Mouse (Mus musculus): ENCODE results near the gene Cacna1h. TPM values are rescaled to one million over a fixed set of nuclear protein-coding genes. Genes with fewer than 3 reads are reported as not detected.

Gene Cacna1h
- total and polyA plus RNA-seq, 3 experiments = 77.1 to 163 (median 96.1) TPM

DNA sequence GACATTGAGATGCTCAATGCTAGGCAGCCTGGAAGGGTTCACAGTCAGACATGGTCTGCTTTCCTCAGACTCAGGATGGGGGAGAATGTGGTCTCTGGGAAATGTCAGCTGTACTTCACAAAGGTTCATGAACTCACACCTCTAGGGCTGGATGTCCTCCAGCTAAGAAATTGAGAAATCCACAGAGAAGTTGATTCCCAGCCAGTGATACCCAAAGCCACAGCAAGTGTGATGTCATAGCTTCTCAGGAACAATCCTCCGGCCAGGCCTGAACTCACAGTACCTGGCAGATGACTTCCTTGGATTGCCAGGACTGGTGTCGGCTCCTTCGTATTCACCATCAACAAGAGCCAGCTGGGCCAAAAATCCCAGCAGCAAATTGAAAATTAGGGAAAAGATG, 12.3 kb upstream of the Cacna1h start:
- no peak for DNase-seq

DNA sequence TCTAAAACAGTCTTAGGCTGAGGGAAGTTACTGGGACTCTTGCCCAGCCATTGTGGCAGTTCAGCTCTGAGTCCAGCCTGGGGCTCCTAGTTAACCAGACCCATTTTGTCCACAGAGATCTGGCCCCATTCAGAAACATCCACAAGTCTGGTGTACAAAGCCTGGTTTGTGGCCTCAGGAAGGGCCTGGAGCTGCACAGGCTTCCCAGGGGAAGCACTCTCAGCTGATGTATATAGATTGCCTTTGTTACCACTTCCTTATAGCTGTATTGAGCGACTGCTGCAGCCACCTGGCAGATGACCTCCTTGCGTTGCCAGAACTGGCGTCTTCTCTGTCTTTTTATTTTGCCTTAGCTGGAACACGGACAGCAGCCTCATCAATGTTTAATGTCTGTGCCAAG, 11.5 kb upstream of the Cacna1h start:
- no peak for DNase-seq

DNA sequence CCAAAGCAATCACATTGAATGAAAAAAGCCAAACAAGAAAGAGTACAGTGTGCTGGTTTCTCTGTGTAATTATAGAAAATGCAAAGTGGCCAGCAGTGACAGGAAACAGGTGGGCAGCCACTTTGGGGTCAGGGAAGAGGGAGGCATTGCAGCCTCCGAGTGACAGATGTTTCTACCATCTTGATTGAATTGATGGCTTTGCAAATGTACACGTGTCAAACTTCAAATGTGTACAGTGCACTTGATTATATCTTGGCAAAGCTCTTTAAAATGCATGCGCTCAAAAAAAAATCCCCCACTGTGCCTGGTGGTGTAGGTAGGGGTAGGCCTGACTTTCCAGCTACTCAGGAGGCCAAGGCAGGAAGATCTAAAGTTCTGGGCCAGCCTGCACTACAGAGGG, 9.3 kb upstream of the Cacna1h start:
- no peak for DNase-seq

DNA sequence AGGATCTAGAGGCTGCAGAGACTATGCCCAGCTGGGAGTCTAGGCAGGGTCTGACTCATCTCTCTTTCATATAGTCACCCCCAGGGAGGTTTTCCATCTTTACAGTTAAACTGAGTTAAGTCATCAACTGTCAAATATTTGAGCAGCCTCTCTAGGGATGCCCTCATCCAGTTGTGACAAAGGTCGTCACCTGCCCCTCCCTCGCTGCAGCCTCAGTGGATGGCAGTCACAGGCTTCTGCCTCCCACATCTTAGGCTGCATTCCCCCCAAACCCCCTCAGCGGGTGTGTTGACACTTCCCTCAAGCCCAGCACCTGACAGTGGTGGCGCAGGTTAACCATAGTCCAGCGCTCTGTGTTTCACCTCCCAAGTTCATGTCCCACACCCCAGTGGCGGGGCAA, 7.8 kb upstream of the Cacna1h start:
- DNase-seq = no peak

- no peak for DNase-seq
These were observed 363 bp downstream of the Cacna1h start for GRCm38 (mm10) chr17:25433223-25433616.

DNA sequence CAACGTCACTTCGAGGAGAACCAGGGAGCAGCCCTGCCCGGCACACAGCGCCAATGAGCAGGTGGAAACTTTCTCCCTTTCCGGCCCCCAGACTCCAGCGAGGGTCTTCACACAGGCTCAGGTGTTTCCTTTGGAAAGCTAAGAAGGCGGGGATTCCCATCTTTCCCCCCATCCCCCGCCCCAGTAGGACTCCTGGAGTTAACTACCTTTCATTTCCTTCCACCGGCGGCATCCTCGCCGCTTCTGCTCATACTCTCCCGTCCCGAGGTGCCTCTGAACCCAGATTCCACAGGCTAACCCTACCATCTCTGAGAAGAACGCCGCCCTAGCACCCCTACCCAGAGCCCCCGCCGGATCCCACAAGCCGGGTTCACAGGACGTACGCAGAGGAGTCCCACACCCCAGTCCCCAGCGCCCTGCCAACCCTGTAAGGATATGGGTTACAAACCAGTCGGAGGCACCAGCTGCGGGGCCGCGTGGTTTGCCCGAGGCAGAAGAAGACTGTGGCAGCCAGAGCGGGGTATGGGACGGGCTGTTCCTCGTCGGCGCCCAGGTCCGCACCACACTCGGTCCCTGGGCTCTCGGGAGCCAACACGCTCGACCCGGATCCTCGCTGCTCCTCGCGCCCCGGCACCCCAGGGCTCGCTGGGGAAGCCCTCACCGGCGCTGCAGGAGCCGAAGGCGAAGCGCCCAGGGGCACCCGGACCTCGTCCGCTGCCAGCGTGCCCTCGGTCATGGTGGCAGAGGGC, 976 bp downstream of the Cacna1h start:
- DNase-seq = no peak

DNA sequence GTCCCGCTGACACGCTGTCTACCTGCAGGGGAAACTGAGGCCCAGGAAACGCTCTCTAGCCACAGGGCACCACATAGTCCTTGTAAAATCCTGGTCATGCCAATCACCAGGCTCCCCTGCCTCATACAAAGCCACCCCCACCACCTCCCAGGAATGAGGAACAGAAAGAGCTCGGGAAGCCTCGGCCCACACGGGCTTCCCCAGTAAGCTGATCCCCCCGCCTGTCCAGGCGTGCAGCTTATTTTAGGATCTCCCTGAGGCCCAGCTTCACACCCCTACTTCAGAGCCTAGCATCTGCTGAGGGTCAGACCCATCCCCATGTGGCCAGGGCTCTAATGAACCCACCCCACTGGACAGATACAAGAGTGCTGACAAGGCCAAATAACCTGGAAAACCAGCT, 3.0 kb downstream of the Cacna1h start:
- no peak for DNase-seq

- peak; percentile 15 for DNase-seq
These were observed 3.7 kb downstream of the Cacna1h start for GRCm38 (mm10) chr17:25429886-25430285.

GRCm38 (mm10) chr17:25429240-25429639, 4.3 kb downstream of the Cacna1h start:
- DNase-seq = peak; percentile 9

DNA sequence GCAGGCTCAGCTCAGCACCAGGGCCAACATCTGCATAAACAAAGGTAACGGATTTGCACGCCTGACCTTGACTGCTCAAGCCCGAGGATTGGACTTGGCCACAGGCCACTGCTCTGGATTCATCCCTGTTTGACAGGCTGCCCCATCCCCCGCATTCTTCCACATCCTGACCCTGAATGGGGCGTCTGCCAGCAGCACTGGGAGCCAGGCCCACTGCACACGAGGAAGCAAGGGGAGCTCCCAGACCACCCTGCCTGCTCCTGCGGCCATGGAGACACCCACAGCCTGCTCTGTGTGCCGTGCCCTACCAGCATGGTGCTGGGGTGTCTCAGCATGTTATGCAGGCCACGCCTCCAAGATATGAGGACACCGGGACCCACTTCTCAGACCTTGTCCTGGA, 6.1 kb downstream of the Cacna1h start:
- DNase-seq = peak; percentile 88

GRCm38 (mm10) chr17:25425996-25426395, 7.6 kb downstream of the Cacna1h start:
- peak; percentile 1 for DNase-seq

- peak; percentile 18 for DNase-seq
These were observed 9.0 kb downstream of the Cacna1h start for GRCm38 (mm10) chr17:25424526-25425080.

- DNase-seq = no peak
These were observed 12.6 kb downstream of the Cacna1h start for GRCm38 (mm10) chr17:25420998-25421397.

GRCm38 (mm10) chr17:25418926-25419325, 14.7 kb downstream of the Cacna1h start:
- peak; percentile 9 for DNase-seq

GRCm38 (mm10) chr17:25417990-25418389, 15.6 kb downstream of the Cacna1h start:
- DNase-seq = peak; percentile 58

DNA sequence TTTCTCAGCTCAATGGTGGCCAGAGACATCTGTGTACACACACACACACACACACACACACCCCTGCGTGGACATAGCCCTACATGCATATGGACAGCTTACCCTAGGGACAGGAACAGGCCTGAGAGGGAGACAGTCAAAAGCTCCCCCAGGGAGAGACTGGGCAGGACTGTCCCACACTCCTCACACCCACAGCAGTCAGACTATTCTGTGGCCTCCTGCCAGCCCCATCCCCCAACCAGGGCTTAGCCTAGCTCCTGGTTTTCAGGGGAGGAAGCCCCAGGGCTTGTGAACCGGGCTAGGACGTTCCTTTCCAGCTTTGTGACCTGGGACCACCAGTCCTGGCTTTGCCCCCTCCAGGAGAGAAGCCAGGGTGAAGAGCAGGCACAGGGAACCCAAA, 17.4 kb downstream of the Cacna1h start:
- DNase-seq = no peak

DNA sequence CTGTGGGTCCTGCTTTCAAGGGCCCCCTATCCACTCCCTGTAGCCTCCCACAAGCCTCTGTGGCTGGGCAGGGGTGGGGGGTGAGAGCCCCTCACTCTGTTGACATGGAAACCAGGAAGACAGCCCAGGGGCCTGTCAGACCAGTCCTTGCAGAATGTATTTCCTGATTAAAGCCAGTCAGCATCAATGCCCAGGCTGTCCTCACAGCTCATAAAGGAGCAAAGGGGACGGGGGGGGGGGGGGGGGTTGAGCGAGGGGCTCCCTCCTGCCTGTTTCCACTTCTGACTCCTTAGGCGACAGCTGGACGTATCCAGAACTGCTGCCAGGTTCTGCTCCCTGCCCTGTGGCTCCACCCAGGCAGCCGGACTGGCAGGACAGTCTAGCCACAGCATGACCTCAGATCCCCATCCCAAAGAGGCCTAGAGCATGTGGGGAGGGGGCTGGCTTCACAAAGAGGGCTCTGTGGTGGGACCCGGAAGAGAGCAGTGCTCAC, 18.1 kb downstream of the Cacna1h start:
- DNase-seq = no peak

DNA sequence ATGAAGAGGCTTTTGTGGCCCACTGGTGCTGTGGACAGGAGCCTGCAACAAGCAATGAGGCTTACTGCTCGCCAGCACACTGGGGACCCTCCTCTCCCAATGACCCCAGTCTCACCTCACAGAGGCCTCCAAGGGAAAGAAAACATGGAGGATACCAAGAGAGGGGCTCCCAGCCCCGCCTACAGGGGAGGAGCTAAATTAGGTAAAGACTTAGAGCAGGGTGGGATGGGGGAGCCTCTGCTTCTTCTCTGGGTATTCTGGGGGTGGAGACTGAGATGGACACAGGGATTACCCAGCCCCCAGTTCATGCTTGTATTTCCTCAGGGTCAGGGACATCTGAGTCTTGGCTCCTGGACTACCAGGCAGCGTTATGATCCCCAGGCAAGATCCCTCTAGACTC, 18.7 kb downstream of the Cacna1h start:
- DNase-seq = no peak

GRCm38 (mm10) chr17:25414209-25414608, 19.4 kb downstream of the Cacna1h start:
- no peak for DNase-seq

- DNase-seq = no peak
These were observed 22.3 kb downstream of the Cacna1h start for GRCm38 (mm10) chr17:25411251-25411650.

GRCm38 (mm10) chr17:25410786-25411185, 22.8 kb downstream of the Cacna1h start:
- DNase-seq = no peak

- DNase-seq = peak; percentile 75
These were observed 23.4 kb downstream of the Cacna1h start for GRCm38 (mm10) chr17:25410180-25410579.

GRCm38 (mm10) chr17:25409621-25410020, 24.0 kb downstream of the Cacna1h start:
- DNase-seq = no peak

Data from adrenal gland, adult 2 months (tissue).